Mouse (Mus musculus) NIH3T3 (cell line): Measurements from ENCODE around the gene Blm.

Experiments used
- DNase-seq: peaks from one replicate; pipeline ENCODE4 v3.0.0-alpha.2; 2012; ENCODE audit warnings: low read depth

Gene Blm

DNA sequence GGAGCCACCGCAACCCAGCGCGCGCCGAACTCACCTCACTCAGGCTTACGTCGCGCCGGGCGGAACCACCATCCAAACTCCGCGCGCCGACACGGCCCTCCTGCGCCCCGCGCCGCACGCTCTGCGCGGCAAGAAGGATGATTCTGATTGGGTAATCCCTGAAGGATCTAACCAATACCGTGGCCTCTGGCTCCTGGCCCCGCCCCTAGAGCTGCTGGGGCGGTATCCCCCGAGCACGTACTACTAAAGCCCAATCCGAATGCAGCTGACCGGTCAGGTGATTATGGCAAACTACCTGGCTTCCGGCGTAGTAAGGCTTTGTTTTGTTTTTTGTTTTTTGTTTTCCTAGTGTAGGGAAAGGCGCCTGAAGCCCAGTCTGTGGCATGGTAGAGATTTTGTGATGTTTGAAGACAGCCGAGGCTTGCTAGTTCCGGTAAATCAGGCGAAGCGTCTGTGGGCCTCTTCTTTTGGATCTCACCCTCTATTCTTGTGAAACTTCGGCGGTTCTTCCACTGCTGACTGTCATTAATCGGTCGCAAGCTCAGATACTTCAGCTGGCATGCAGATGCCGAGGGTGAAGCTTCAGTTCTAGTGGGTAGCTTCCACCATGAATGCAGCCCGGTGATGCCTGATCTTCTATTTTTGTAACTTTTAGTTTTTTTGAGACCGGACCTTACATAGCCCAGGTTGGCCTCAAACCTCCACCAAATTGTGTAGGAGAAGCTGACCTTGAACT is at the start of gene Blm:
Gene Blm, minus strand, starts transcription at position 111 of the 736 bp plus-strand sequence.
- peak; percentile 98 for DNase-seq

DNA sequence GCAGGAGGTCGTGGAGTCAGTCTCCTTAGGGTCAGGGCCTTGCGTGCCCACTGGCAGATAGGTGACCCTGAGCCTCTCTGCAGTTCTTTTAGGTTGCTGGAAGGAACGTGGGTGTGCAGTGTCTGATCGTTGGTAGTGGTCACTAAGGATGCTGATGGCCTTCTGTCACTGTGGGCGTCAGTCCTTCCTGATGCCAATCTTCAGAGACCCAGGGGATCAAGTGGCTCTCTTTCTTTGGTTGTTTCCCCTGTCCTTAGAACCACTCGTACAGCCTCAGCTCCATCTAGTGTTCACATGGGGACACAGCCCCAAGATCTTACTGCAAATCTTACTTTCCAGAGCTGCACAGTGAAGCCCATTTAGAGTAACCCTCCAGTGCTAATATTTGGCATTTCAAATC is 49.1 kb upstream of the Blm start:
- peak; percentile 80 for DNase-seq

DNA sequence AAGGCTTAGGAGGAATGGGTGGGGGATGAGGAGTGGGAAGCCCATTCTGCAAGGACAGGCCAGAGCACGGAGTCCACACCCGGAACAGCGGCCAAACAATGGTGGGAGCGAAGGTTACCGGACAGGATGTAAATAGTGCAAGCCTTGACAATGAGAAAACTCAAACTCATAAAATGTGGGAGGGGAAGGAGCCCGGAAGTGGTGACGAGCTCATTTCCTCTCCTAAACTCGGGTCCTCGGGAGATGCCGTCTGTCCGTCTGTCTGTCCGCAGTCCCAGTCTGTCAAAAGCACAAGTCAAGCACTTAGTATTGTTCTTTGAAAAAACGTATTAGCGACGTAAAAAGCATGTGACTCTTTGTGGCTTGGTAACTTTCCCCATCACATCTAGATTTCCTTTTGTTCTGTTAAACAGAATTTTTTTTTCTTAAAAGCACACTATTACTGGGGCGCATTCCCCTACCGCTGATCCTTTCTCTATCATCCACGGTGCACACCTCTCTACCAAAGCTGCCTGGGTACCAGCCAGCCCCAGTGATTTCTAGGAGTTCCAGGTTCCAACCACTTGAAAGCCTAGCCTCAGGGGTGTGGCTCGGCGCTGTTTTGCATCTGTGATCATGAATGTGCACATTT is 48.0 kb upstream of the Blm start:
- DNase-seq = no peak

DNA sequence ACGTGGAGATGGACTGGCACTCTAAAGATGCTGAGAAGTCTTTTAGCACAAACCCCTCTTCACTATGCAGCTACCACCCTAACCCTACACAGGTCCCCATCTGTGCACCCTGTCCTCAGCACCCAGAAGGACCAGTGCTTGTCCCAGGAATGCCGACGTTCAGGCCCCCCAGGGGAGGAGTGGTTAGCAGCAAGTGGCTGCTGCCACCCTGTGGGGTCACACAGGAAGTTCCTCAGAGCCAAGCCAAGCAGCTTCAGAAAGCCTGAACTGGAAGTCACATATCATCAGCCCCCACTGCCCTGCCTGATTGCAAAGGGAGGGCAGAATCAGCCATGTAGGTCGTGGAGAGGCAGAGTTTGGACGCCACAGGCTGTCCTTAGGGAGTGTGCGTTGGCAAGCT is 45.4 kb upstream of the Blm start:
- peak; percentile 67 for DNase-seq

DNA sequence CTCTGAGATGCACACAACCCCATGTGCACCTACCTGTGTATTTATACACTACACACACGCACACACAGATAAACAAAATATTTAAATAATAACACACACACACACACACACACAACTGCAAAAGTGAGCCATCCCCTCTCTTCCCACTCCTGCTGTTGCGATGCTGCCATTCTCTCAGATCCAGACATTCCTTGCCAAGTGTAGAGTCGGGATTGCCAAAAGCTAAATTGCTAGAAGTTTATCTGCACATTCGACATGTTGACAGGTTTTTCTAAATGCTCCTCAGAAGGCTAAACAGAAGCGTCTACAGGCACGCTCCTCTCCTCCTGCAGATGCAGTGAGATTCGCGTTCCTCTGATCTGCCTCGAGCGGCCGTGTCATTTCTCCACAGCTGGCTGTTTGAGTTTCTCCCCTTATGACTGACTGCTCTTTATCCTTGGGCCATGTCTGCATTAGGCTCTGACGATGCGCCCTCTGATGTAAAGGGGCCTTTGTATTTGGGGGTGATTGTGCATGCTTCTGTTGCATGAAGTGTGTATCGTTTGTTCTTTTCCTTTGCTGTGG is 42.6 kb upstream of the Blm start:
- DNase-seq = peak; percentile 24

DNA sequence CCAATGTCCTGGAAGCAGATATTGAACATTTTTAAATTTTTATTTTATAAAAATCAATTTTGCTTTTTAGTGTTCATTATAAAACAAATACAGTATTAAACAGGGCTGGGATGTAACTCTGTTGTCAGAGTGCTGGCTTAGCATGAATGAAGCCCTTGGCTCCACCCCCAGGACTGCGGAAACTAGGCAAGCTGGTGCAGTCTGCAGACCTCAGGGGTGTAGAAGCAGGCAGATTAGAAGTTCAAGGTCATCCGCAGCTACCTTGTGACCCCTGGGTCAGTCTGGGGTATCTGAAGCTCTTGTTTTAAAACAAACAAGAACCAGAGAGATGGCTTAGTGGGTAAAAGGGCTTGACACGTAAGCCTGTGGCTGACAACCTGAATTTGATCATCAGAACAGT is 41.7 kb upstream of the Blm start:
- no peak for DNase-seq

DNA sequence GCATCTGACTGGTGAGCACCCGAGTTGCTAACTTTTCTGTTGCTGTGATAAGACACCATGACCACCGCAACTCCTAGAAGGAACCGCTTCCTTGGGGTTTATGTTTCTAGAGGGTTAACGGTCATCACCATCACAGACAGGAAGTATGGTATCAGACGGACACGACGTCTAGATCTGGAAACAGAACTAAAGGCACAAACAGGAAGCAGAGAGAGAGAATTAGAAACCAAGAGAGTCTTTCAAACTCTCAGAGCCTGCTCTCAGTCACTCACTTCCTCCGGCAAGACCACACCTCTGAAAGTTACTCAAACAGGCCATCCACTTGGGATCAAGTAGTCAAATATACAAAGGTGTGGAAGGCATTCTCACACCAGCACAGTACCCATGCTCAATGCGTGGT is 40.8 kb upstream of the Blm start:
- no peak for DNase-seq

DNA sequence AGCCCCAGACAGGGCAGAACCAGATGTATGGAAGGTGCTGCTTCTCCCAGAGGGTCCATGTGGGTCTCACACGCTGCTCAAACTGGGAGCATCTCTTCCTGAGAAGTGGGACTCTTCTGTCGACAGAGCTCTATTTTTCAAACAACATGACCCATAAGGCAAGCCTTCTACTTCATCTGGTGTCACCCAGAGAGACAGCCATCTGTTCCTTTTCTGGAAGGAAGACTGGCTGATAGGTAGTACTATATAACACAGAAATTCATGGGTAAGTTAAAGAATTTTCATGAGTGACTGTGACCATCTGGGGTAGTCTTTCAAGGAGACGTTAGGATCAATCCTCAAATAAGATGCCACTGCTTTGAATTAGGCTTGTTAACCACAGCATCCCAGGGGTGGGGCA is 38.2 kb upstream of the Blm start:
- no peak for DNase-seq

DNA sequence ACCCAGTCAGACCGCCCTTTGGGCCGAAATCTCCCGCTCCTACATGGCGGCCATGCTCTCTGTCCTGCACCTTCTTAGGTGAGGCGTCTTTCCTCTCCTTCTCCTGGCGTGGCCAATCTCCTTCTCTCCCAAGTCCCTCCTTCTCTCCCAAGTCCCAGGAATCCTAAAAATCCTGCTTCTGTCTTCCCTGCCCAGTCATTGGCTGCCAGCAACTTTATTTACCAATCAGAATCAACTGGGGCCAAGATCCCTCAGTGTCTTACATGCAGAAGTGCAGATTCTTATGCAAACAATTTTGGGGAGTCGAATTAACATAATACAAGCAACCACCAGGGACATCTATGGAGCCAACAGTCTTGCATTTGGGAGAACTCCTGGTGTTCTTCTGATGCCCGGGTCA is 33.1 kb upstream of the Blm start:
- DNase-seq = no peak

DNA sequence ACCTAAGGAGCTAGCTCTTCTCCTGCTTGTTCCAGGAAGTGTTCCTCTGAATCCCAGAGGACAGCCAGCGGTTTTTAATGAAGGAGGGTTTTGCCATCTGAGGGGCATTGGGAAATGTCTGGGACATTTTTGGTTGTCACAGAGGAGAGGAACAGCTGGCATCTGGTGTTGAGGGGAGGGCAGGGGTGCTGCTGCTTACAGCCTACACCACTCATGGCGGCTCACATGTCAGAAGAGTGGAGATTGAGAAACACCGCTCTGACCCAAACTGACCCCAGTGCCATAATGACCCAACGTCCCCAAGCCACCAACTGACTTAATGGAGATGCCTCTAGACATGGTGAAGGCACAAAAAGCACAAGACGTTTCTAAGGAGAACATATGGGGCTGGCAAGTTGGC is 27.0 kb upstream of the Blm start:
- no peak for DNase-seq

DNA sequence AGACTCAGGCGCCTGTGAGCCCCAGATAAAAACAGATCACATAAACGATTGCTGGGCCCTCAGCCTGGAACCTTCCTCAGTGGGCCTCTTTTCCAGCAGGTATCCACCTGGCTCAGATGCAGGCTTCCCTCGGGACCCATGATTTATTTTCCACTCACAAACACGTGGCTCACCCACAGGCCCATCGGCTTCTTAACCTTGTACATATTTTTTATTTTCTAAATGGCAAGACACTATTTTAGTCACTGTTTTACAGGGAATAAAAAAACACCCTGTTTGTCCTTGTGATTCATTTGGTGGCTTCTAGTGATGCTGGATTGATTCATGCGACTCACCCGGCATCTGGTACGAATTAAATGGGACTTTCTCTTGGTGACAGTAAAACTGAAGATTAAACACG is 26.4 kb upstream of the Blm start:
- DNase-seq = no peak

DNA sequence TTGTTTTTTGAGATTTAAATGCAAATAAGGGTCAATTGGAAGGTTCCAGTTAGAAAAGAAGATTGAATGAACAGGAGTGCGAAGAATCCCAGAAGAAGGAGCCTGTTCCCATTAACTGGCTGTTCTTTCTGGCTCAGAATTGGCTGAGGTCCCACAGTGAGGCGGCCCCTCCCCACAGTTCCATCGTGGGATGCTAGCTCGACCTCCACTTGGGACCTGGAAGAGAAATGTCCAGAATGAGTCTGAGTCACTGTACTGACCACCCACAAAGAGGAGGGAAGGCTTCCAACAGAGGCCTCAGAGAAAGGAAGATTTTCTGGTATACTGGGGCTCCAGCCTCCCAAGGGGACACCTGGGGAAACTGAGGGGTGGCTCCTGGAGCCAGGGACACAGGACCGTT is 23.7 kb upstream of the Blm start:
- DNase-seq = peak; percentile 48

DNA sequence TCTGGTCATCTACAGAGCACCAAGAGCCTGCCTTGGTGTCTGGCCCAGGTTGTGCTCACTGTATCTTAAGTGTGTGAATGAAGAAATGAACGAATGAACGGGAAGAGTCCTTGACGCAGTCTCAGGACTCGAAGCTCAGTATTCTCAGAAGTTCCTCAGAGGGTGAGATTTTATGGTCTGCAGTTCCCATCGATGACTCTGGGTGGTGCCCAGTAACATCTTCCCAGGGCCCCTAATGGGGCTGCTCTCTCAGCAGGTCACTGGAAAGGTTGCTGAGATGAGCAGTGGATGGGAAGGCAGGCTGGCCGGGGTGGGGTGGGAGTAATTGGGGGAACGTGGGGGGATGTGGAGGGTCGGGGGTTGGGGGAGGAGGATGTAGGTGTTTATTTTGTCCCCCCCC is 23.2 kb upstream of the Blm start:
- DNase-seq = no peak

DNA sequence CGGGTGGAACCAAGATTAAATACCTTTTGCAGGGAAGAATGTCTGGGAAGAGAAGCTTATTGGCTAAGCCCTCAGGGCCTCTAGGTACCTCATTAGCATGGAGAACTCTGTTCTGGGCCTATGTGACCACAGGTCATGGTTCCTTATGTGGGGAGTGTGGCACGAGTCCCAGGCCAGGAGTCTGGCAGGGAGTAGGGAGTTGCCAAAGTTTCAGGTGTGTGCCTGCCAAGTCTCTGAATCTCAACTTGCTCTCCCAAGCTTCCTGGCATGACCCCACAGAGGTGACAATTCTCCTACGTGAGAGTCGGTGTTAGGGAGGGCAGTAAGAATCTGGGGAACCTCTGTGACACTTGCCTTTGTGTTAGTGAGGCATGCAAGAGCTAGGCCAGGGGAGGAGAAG is 22.2 kb upstream of the Blm start:
- no peak for DNase-seq

DNA sequence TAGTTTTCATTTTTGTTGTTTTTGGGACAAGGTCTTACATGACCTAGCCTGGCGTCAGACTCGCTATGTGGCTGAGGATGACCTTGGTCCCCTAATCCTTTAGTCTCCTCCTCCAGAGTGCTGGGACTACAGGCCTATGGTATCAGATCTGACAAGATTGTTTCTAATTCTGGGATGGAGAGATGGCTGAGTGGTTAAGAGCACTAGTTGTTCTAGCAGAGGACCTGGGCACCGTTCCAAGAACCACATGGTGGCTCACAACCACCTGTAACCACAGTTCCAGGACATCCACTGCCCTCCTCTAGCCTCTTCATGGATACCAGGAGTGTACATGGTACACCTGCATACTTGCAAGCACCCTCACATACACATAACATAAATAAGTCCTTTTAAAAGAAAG is 21.2 kb upstream of the Blm start:
- peak; percentile 22 for DNase-seq

DNA sequence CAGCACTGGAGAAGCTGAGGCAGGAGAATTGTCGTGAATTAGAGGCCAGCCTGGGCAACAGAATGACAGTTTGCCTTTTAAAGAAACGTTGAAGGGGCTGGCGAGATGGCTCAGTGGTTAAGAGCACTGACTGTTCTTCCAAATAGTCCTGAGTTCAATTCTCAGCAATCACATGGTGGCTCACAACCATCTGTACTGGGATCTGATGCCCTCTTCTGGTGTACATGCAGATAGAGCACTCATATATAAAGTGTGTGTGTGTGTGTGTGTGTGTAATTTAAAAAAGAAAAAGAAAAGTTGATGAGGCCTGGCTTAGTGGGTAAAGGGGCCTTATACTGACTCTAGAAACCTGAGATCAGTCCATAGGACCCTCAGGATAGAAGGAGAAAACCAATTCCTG is 20.2 kb upstream of the Blm start:
- DNase-seq = no peak

DNA sequence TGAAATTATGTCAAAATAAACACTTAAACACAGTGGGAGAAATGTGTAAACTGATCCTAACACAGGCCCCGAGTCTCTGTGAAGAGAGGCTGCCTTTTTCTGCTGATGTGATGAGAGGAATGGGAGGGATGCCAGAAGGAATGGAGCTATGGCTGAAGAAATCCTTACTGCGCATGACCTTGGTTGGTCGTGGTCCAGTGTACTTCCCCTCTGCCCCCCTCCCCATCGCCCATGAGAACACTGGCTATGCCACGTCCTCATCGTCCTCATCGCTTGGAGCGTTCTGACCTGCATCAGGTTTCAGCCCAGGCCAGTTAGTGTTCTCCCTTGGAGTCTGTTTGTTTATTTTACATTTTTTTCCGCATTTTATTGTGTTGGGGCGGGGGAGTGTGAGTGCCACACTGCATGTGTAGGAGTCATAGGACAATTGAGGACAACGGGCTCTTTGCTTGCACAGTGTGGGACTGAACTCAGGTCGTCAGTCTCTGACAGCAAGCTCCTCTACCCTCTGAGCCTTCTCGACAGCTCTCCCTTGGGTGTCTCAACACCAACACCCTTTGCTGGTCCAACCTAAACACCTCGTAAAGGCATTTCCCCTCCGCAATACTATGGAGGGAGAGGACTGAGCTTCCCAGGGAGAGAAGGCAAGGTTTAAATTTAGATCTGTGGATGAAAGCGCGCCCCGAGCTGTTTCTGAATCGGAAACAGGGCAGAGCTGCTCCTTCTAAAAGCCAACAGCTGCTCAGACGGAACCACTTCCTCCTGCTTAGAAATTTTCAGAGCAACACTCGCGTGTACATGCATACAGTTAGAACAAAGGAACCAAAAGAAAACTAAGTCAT is 19.5 kb upstream of the Blm start:
- peak; percentile 38 for DNase-seq

DNA sequence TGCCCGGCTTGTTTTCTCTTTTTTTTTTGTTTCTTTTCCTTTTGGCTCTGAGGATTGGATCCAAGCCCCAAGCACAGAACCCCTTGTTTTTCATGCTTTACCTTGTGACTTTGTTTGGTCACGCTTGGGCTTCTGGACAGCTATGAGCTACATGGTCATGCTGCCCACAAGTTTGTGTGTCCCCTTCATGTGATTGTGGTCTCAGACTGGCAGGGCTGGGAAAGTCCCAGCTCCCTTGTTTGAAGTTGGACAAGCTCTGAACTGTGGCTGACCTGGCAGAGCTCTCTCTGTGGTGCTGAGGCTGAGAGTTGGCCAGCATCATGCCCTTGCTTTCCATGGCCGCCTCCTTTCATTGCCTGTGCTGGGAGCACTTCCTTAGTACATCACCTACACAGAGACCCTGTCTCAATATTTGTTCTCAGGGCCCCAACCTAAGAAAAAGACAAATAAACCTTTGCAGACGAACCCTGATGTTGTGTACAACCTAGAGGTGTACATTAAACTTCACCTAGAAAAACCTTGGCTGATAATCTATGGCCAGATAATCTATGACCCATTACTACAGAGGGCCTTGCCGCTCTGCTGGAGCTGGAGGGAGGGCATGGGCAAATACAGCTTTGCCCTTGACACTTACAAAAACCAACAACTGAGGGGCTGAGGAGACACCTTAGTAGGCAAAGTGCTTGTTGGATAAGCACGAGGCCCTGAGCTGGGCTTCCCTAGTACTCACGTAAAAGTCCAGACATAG is 13.8 kb upstream of the Blm start:
- DNase-seq = no peak

DNA sequence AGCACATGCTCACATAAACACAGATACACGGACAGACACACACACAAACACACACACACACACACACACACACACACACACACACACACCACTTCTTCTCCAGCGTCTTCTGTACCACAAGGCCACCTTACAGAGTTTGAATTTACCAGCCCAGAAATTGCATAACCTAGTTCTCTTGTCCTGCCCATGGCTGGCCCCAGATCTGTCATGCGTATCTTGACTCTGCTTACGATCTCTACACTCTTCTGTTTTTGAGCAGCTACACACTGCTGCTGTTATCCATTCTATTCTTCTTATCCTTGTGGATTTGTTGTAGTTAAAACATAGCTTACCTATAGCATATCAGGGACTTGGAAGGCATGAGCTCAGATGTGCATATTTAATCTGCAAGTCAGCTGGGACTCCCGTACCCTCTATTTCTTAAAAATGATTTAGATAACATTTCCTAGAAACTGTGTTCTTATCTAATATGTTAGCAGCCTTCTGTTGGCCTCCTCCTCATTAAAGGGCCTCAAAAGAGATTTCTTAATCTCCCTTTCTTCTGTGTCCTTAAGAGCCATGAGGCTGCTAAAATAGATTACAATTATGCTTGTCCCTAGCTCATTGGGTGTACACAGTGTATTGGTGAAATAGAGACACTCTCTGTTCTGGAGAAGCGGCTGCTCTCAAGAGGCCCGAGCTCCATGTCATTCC is 7.4 kb upstream of the Blm start:
- no peak for DNase-seq

DNA sequence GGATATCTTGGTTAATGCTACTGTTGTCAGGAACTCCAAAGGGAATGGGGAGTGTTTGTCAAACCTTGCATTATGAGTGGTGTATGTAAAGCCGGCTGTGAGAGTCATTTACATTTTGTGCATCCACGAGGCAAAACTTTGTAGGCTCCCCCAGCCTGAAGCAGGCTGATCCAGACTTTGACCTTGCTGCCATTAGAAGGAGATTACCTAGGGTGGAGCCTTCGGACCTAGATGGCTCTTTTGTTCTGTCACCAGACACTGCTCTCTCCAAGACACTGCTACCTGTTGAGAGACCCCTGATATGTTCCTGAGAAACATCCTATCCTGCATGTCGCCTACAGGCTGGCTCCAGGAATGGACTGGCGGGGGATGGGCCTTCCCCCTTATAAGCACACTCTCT is 4.7 kb upstream of the Blm start:
- DNase-seq = no peak

DNA sequence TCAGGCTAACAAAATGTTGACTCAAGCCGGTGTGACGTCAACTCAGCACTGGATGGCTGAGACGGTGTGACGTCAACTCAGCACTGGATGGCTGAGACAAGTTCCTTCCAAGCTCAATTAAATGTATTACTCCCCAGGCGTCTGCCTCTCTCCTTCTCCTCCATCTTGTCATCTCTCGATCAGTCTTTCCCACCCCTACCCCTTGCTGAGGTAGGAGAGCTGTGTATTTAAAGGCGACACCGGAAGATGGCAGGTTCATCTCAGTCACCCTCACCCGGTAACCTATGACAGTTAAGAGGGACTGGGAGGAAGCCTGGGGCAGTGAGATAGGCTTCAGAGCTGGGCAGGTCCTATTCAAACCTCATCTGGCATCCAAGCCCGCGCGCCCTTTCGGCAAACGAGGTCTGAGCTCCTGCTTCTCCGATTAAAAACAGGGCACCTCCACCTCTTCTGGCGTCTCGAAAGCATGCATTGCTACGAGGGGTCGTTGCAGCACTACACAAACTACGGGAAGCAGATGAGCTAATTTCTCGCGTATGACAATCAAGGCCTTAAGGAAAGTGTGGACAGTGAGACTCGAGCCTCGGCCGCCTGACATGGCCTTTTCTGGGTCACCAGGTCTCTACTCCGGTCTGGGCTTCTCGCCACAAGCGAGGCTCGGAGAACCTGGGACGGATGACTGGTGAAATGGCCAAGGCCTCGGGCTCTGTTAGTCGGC is 469 bp downstream of the Blm start:
- peak; percentile 41 for DNase-seq
